31 mouse cellular contexts compared by ENCODE assay signal in genomic region chr6:106336805-106337204, GRCm38 (mm10).
DNase-seq lines count a peak whose midpoint lies in the region; ATAC-seq and TF ChIP-seq lines count a peak whose summit lies in the region.
"Had no signal": no experiment of that assay in that cellular context is flagged by ENCODE, and none has a peak within 500 bp of the region (broad histone marks: within the 10 kb centered on the region; RNA-seq: fewer than 3 reads in every experiment).

No protein-coding gene starts in this region.

- H3K9me3 ChIP-seq in forebrain, postnatal 0 days (ENCODE audit: low read length) = no peaks in the 10 kb centered on the region
- no peaks in the 10 kb centered on the region for H3K9me3 ChIP-seq in forebrain, embryonic 11.5 days (ENCODE audit: control insufficient read depth, low read length)
- H3K9me3 ChIP-seq: embryonic facial prominence, embryonic 15.5 days; forebrain, embryonic 12.5 days; forebrain, embryonic 15.5 days; heart, embryonic 10.5 days; heart, embryonic 13.5 days had no signal

- TF ChIP-seq CTCF in forebrain, postnatal 0 days (IDR thresholded peaks at IDR 0.05; ENCODE audit: low read depth) = peak; percentile 31
- TF ChIP-seq CTCF in left cerebral cortex, adult 2 months (IDR thresholded peaks at IDR 0.05) = peak; percentile 43

- no peaks in the 10 kb centered on the region for H3K36me3 ChIP-seq in forebrain, postnatal 0 days (ENCODE audit: insufficient read depth)
- no peaks in the 10 kb centered on the region for H3K36me3 ChIP-seq in forebrain, embryonic 11.5 days (ENCODE audit: control insufficient read depth, insufficient read depth, low read length)
- H3K36me3 ChIP-seq: embryonic facial prominence, embryonic 15.5 days; forebrain, embryonic 12.5 days; forebrain, embryonic 15.5 days; G1E; heart, embryonic 10.5 days; heart, embryonic 13.5 days had no signal

- H3K27ac ChIP-seq in forebrain, postnatal 0 days (ENCODE audit: low read depth, low read length) = no peak overlapping the region
- H3K27ac ChIP-seq in forebrain, embryonic 11.5 days (ENCODE audit: low read depth, low read length) = no peak overlapping the region
- peak overlapping the region; percentile 77 for H3K27ac ChIP-seq in left cerebral cortex, adult 2 months
- H3K27ac ChIP-seq: embryonic facial prominence, embryonic 15.5 days; forebrain, embryonic 12.5 days; forebrain, embryonic 15.5 days; heart, adult 2 months; heart, embryonic 10.5 days; heart, embryonic 13.5 days; hindbrain, embryonic 14.5 days; hindbrain, postnatal 0 days had no signal

- no peak overlapping the region for H3K9ac ChIP-seq in forebrain, postnatal 0 days
- H3K9ac ChIP-seq in forebrain, embryonic 11.5 days (ENCODE audit: low read length) = no peak overlapping the region
- H3K9ac ChIP-seq: embryonic facial prominence, embryonic 15.5 days; forebrain, embryonic 12.5 days; forebrain, embryonic 15.5 days; heart, embryonic 13.5 days; hindbrain, embryonic 14.5 days had no signal

- WGBS in forebrain, postnatal 0 days = 80% methylated on average over 3 of the region's 3 CpGs
- 92% methylated on average over 3 of the region's 3 CpGs for WGBS in forebrain, embryonic 11.5 days

- no peak for DNase-seq in forebrain, postnatal 0 days
- no peak for DNase-seq in forebrain, embryonic 11.5 days (ENCODE audit: low spot score)
- no peak for DNase-seq in left cerebral cortex, adult 2 months (ENCODE audit: extremely low spot score in 1 of 2, low spot score in 2 of 2)
- no peak for DNase-seq in left cerebral cortex, adult 8-10 months (ENCODE audit: low spot score in 2 of 2)
- peak; percentile 67 for DNase-seq in brain, adult 2 months (ENCODE audit: low read depth, low spot score)
- DNase-seq in telencephalon, adult 2 months (ENCODE audit: low read depth, low spot score) = peak; percentile 36
- no peak for DNase-seq in natural killer cell, adult 2 months (ENCODE audit: low spot score in 2 of 2)
- DNase-seq: adrenal gland, postnatal 10 days; adrenal gland, postnatal 36 days; B cell, adult 2 months; cerebellum, adult 11 months; cerebellum, adult 2 months; cerebellum, adult 9-11 months; cerebellum, postnatal 25 days; embryo, embryonic 11 days; gastrocnemius, postnatal 10 days; gastrocnemius, postnatal 36 days; heart, adult 2 months; heart, postnatal 14 days; heart, postnatal 4 days had no signal

- ATAC-seq in forebrain, postnatal 0 days = no peak
- no peak for ATAC-seq in forebrain, embryonic 11.5 days (replicated peaks; ENCODE audit: low FRiP score)
- ATAC-seq: forebrain, embryonic 15.5 days; hindbrain, postnatal 0 days; inflammation-experienced regulatory T-cells, adult 6 months; Patski had no signal

- H3K4me2 ChIP-seq in forebrain, postnatal 0 days (ENCODE audit: low read depth) = no peak overlapping the region
- no peak overlapping the region for H3K4me2 ChIP-seq in forebrain, embryonic 11.5 days (ENCODE audit: low read depth, low read length, severe bottlenecking)
- H3K4me2 ChIP-seq: embryonic facial prominence, embryonic 15.5 days; forebrain, embryonic 12.5 days; forebrain, embryonic 15.5 days; heart, embryonic 13.5 days; hindbrain, embryonic 14.5 days had no signal

- no peak overlapping the region for H3K4me3 ChIP-seq in forebrain, postnatal 0 days (ENCODE audit: low read depth, low read length)
- H3K4me3 ChIP-seq in forebrain, embryonic 11.5 days (ENCODE audit: low read depth, low read length) = no peak overlapping the region
- no peak overlapping the region for H3K4me3 ChIP-seq in left cerebral cortex, adult 2 months
- H3K4me3 ChIP-seq: embryonic facial prominence, embryonic 15.5 days; forebrain, embryonic 12.5 days; forebrain, embryonic 15.5 days; heart, adult 2 months; heart, embryonic 10.5 days; heart, embryonic 13.5 days had no signal

- intact Hi-C loops in left cerebral cortex, adult 2 months (cut with DNase I) = loop anchor here (5.0 to 10.0 kb wide), 6 partner anchors 90 to 662 kb away; partner anchors contain the start of gene Cntn4

- no peaks in the 10 kb centered on the region for H3K27me3 ChIP-seq in forebrain, postnatal 0 days (ENCODE audit: insufficient read depth, low read length)
- no peaks in the 10 kb centered on the region for H3K27me3 ChIP-seq in forebrain, embryonic 11.5 days (ENCODE audit: control insufficient read depth, insufficient read depth, low read length)
- H3K27me3 ChIP-seq: CH12.LX; embryonic facial prominence, embryonic 15.5 days; forebrain, embryonic 12.5 days; forebrain, embryonic 15.5 days; heart, embryonic 13.5 days; Patski had no signal

- H3K4me1 ChIP-seq in forebrain, postnatal 0 days (ENCODE audit: insufficient read depth) = 0 out of 2 replicates have a peak, but pooled peaks cover 4% of the 10 kb centered on the region
- no peaks in the 10 kb centered on the region for H3K4me1 ChIP-seq in forebrain, embryonic 11.5 days (replicated peaks; ENCODE audit: control insufficient read depth, insufficient read depth, low read length)
- H3K4me1 ChIP-seq: embryonic facial prominence, embryonic 15.5 days; forebrain, embryonic 12.5 days; forebrain, embryonic 15.5 days; heart, embryonic 10.5 days; heart, embryonic 13.5 days had no signal

Comparison
In these comparisons a context has a peak if more than half of its experiments do, and no peak if none do; other contexts are left out.
1. DNase-seq: peak in brain, adult 2 months (single experiment) and telencephalon, adult 2 months (single experiment); none in forebrain, postnatal 0 days (single experiment), forebrain, embryonic 11.5 days (single experiment), left cerebral cortex, adult 2 months (0 of 2), left cerebral cortex, adult 8-10 months (0 of 2) and natural killer cell, adult 2 months (0 of 2).